Mouse (Mus musculus): ENCODE measurements around the gene Fosb.
A peak's percentile ranks its signal among the peaks of the same experiment; 100 is the strongest.

The Fosb gene

DNA sequence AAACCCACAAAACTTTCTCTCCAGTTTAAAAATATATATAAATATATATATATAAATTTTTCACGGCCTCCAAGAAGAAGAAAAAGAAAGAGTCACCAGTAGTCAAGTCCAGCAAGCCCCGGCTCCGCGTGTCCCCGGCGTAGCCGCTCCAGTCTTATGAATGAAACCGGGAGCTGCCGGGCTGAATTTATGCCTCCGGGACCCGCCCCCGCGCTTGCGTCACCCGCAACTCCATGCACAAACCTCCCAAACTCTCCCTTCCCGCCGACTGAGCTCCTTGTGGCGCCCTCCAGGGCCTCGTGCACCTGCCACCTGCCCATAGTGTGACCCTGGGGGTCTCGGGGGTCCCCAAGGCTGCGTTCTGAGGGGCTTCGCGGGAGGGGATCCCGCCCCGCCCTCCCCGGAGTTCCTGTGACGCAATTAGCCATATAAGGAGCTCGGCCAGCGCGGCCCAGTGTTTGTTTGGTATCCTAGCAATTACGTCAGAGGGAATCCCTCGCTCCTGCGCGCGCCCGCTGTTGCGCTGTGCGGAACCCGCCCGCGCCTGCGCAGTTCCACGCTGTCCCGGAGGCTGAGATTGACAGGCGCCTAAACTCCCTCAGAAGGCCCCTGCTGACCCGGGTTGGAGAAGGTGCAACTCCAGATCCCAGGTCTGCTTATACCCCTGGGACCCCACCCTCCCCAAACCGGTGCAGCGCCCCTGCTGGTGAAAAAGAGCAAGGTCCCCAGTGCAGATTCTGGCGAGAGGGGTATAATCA, at the start of gene Fosb:
Fosb (minus strand) TSS at position 168 of the 758 bp plus-strand sequence.
- DNase-seq (ENCODE audit: low read depth in 2 of 2, low spot score in 2 of 2): peak; percentile 93 to 95

- DNase-seq (ENCODE audit: low read depth in 2 of 2, low spot score in 2 of 2): peak; percentile 76 to 86
Measured at GRCm38 (mm10) chr7:19359299-19359891, 49.5 kb upstream of the Fosb start, which contains the start of the genes Cd3eap and Ppp1r13l. Gene Cd3eap (minus strand): TSS chr7:19359483. Gene Ppp1r13l (plus strand): TSS chr7:19359749.

GRCm38 (mm10) chr7:19358634-19359033, 48.8 kb upstream of the Fosb start:
- no peak for DNase-seq (ENCODE audit: low read depth in 2 of 2, low spot score in 2 of 2)

DNA sequence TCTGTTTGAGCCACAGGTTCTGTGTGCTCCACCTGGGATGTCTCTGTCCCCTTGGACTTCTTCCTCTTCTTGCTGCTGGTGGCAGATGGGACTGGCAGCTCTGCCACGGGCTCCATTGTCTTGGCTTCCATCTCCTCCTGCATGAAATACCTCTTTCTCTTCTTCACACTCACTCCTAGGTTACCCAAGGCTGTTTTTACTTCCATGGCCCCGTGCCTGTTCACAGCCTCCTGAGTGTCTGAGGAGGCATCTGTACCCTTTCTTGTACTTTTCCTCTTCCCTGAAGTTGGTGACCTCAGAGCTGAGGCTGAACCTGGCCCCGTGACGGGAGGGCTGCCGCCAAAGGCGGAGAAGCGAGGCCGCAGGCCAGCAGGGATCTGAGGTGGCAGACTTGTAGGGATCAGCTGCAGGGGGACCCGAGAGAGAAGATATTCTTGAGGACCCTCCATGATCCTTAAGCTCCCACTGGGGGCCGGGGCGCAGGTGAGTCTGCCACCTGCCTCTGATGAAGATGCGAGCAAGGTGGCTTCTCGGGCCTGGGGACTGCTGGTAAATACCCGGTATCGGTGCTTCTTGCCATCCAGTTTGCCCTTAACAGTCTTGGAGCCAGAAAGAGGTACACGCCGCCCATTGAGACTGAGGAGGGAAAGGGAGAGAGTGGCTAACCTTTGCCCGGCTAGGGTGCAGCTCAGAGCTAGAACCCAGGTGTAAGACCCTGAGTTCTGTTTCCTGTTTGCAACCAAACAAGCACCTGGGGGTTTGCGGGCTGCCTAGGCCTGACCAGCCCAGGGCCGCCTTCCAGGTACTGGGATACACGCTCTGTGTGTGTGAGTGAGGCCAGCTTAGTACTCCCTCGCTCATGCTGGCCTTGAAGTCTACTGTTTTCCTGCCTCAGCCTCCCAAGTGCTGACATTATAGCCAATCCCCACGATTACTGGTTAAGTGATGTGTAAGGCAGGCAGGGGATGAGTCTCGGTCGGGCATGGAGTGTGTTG, 47.8 kb upstream of the Fosb start:
- no peak for DNase-seq (ENCODE audit: low read depth in 2 of 2, low spot score in 2 of 2)

GRCm38 (mm10) chr7:19356311-19356710, 46.5 kb upstream of the Fosb start:
- no peak for DNase-seq (ENCODE audit: low read depth in 2 of 2, low spot score in 2 of 2)

DNA sequence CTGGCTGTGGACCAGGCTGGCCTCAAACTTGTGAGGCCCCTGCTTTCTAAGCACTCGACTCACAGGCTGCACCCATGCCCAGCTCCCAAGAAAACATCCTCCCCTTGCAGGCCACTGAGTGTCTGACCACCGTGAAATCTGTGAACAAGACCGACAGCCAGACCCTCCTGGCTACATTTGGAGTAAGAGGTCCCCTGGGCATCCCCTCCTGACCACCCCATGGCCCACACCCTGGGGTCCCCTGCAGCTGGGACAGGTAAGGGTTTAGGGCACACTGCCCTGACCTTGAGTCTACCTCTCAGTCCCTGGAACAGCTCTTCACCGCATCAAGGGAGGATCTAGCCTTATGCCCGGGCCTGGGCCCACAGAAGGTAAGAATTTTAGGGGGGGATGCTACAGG, 45.1 kb upstream of the Fosb start:
- no peak for DNase-seq (ENCODE audit: low read depth in 2 of 2, low spot score in 2 of 2)

DNA sequence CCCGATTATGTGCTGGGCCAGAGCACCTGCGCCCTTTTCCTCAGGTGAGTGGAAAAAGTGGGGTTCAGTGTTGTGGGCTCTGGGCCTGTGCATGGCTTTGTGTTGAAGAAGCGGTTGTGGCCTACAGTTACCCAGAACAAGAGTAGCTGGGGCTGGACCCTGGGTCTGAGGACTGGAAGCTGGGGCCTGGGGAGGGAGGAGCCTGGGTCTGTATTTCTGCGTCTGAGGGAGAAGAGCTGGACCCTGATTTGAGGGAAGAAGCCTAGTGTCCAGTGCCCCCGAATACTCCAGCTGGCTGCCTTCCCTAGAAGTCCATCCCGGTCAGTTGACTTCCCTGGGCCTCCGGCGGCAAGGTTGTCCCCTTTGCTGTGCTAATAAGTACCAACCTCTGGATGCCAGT, 40.4 kb upstream of the Fosb start:
- DNase-seq (ENCODE audit: low read depth in 2 of 2, low spot score in 2 of 2): no peak

DNA sequence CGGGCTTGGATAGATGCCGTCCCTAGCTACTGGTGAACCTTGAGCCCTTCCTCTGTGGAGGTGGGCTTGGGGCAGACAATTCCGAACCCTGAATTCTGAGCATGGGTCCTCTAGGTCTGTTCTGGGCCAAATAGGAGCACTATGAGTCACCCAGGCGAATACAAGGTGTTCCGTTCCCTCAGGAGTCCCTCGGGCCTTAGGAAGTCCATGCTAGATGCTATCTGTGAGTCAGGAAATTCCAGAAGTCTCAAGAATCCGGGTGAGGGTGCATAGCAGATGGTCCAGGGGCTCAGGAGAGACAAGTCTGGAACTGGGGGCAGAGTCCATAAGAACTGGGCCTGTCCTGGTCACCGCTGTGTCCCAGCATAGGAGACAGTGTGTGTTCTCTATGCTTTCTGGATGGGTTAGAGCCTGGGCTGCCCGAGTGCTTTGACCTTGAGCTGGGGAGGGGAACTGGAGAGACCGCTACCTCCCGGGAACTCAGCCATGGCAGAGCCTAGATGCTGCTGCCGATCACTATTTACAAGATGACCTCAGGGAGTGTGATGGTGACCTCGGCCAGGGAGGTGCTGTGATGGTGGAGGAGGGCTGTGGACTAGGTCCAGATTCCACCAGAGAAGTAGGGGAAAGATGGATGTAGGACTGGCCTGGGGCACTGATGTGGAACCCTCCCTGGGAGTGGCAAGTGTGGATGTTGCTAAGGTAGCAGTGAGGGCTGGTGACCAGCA, 39.5 kb upstream of the Fosb start:
- no peak for DNase-seq (ENCODE audit: low read depth in 2 of 2, low spot score in 2 of 2)

- peak; percentile 91 to 94 for DNase-seq (ENCODE audit: low read depth in 2 of 2, low spot score in 2 of 2)
Measured at GRCm38 (mm10) chr7:19344938-19345471, 35.2 kb upstream of the Fosb start.

DNA sequence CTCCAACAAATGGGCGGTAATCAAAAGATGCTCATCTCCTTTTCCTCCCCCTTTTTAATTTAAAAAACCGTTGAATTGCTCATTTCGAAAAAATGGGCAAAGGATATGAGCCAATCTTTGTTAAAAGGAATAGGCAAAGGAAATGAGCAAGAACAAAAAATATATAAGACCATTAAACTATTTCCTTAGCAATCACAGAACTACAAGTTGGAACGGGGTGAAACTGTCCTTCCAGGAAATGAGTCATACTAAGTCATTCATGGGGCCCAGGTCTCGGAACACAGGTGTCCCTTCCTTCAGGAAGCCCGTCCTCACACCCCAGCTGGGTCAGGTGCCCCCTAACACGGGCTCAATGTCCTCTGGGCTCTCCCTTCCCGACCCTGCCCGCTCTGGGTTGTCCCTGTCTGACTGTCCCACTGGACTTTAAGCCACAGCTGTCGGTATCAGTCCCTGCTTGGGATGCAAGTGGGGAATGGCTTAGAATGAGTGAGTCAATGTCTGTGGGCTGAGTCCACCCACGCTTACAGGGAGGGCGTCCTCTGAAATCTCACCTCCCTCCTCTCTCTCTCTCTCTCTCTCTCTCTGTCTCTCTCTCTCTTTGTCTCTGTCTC, 34.5 kb upstream of the Fosb start, which contains the start of gene Ercc1:
Ercc1 (plus strand) TSS at position 542 of the 611 bp plus-strand sequence.
- no peak for DNase-seq (ENCODE audit: low read depth in 2 of 2, low spot score in 2 of 2)

DNA sequence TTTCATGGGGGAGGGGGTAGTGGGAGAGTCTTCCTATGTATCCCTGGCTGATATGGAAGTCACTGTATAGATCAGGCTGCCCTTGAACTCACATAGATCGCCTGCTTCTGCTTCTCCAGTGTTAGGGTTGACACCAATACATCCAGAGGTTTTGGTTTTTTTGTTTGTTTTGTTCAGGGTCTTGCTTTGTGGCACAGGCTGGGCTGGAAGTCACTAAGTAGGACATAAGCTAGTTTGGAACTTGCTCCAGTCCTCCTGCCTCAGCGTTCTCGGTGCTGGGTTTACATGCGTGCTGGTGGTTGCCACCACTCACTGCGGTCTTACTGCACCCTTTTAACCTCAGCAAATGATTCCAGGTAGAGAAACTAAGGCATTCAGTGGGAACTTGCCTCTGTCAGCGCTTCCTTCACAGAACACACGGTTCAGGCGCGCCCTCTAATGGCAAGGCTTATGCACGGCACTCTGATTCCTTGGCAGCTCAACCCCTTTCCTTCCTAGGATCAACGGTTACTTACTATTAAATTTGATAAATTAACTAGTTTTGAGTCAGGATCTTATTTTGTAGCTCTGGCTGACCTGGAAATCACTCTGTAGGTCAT, 33.5 kb upstream of the Fosb start:
- peak; percentile 54 to 72 for DNase-seq (ENCODE audit: low read depth in 2 of 2, low spot score in 2 of 2)

DNA sequence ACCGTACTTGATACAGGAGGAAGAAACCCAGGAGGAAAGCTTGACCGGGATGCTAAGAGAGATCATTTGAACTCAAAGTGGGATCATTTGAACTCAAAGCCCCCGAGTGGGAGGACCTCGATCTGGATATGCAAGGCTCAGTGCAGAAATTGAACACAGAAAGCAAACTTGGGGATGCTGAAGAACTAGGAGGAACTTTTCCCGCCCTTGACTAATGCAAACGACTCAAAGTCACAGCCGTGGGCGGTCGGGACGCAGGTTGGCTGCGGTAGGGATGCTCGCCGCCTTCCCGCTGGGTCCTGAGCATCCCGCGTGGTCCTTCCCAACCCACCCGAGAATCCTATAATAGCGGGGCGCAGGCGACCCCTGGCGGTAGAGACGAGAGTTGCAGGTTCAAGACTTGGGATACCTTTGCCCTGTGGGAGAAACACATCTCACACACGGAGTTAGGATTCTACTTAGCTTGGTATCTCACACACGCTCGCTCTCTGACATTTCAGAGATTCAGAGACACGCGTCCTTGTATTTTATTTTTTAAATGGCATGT, 32.7 kb upstream of the Fosb start:
- DNase-seq (ENCODE audit: low read depth in 2 of 2, low spot score in 2 of 2): peak; percentile 74 to 78

- no peak for DNase-seq (ENCODE audit: low read depth in 2 of 2, low spot score in 2 of 2)
Measured at GRCm38 (mm10) chr7:19341761-19342409, 32.0 kb upstream of the Fosb start.

- DNase-seq (ENCODE audit: low read depth in 2 of 2, low spot score in 2 of 2): no peak
Measured at GRCm38 (mm10) chr7:19341250-19341649, 31.4 kb upstream of the Fosb start.

- no peak for DNase-seq (ENCODE audit: low read depth in 2 of 2, low spot score in 2 of 2)
Measured at GRCm38 (mm10) chr7:19338596-19338995, 28.7 kb upstream of the Fosb start.

DNA sequence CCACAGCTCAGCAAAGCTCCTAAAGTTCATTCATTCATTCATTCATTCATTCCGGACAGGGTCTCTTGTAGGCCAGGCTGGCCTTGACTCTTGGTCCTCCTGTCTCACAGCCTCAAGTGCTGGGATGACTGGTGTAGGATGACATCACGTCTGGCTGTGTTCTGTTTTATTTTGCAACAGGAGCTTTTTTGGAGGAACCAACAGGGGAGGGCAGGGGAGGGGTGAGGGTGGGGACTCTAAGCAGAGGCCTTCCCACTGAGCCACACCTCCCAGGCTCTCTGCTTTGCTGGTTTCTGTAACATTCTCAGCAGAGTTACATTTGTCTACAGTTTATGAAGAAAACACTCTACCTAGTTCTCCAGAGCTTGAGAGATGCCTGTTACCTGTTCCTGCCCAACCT, 28.2 kb upstream of the Fosb start:
- DNase-seq (ENCODE audit: low read depth in 2 of 2, low spot score in 2 of 2): no peak

DNA sequence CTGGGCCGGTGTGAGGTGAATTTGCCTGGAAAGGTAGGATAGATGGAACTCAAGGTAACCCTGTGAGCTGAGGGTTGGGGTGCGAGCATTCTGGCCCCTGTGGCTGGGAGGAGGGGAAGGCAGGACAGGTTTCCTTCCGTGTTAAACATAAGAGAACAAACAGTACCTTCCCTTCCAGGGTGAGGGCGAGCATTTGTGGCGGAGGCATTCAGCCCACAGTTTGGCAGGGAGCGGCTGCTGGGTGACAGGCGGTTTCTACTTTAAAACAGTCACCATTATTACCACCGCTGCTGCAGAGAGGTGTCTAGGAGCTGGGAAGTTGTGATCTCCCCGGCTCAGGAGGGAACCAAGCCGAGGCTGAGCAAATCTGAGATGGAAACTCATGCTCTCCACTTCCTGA, 27.3 kb upstream of the Fosb start:
- DNase-seq (ENCODE audit: low read depth in 2 of 2, low spot score in 2 of 2): no peak

DNA sequence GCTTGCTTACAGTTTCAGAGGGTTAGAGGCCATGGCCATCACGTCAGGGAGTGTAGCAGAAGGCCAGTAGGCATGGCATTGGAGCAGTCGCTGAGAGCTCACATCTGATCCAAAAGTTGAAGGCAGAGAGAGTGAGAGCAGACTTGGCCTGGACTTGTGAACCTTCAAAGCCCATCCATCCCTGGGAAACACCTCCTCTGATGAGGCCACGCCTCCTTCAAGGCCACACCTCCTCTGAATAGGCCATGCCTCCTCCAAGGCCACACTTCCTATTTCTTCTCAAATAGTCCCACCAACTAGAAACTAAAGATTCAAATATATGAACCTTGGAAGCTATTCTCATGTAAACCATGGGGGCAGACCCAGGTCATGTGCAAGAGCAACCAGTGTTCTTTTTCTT, 25.7 kb upstream of the Fosb start:
- DNase-seq (ENCODE audit: low read depth in 2 of 2, low spot score in 2 of 2): no peak
